Mouse (Mus musculus) cortical plate, adult 2 months (tissue): ENCODE results near the gene Pgam2.

Source experiments
- CTCF ChIP-seq: fragments of 200-500 bp; IDR thresholded peaks from 2 replicates; pipeline ENCODE4 v1.5.1; 2011; ENCODE audit warnings: mild to moderate bottlenecking, control low read depth, low read length; ENCODE audit not compliant: insufficient read depth; ENCODE audit errors: extremely low read depth
- POLR2A ChIP-seq: fragments of 200-500 bp; IDR thresholded peaks from 2 replicates; pipeline ENCODE4 v1.6.1; 2011; ENCODE audit warnings: mild to moderate bottlenecking, low read length, control low read depth; ENCODE audit not compliant: insufficient read depth; ENCODE audit errors: extremely low read depth

DNA sequence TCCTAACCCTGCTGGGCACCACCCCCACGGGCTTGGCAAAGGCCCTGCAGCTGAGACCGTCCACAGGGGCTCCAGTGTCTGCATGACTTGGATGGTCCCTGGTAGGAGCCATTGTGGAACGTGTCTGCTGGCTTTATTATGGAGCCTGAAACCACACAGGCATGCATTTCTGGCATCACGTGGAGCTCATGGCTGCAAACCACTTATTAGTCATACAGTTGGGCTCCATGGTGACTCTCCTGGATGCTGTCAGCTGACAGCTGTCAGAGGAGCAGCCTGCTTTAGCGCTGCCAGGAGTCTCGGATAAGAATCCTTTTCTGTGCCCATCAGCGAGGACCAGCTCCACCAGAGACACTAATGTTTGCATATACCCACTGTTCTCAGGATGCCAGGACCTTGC lies 7.8 kb downstream of the Pgam2 start:
- TF ChIP-seq CTCF = no peak
- TF ChIP-seq POLR2A = no peak
